Mouse (Mus musculus): Measurements from ENCODE around the gene Map3k4. TPM values are rescaled to one million over a fixed set of nuclear protein-coding genes. Genes with fewer than 3 reads are reported as not detected.

Gene Map3k4
- polyA plus RNA-seq, 1 experiment from 2014 or later, result 33.8 TPM

DNA sequence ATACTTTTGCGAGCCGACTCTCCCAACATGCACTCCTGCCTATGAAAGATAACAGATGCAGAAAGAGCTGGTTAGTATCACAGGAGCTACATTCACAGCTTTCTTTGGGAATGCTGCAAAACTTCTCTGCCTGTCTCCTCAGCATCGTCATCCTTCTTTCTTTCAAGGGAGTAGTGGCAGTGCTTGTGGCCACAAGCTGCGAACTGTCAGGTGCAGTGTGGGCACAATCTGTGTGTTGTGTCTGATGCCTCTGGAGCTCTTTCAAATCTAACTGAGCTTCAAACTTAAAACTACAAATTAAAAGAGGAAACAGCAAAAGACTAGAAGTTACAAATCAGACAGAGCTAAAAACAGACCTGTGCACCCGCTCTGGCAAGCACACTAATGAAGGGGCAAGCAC, 40.5 kb downstream of the Map3k4 start:
- Histone ChIP-seq H3K9me3 (ENCODE audit: control insufficient read depth, low read length) (0 out of 2 replicates have a peak, but pooled peaks cover under 1% of the 10 kb centered on the region), H3K4me1 (replicated peaks; ENCODE audit: control insufficient read depth, insufficient read depth, low read length) (no peaks in the 10 kb centered on the region), H3K4me2 (ENCODE audit: low read depth, low read length) (no peak overlapping the region), H3K36me3 (ENCODE audit: control insufficient read depth, insufficient read depth, low read length) (peaks cover 11% of the 10 kb centered on the region), H3K27me3 (ENCODE audit: control insufficient read depth, insufficient read depth, low read depth, low read length) (no peaks in the 10 kb centered on the region), H3K27ac (ENCODE audit: low read length) (no peak overlapping the region), H3K4me3 (ENCODE audit: low read length) (no peak overlapping the region), H3K9ac (ENCODE audit: low read length) (no peak overlapping the region)
- ATAC-seq (ENCODE audit: low read depth), result no peak
- 83% methylated on average over 5 of the region's 5 CpGs for WGBS

DNA sequence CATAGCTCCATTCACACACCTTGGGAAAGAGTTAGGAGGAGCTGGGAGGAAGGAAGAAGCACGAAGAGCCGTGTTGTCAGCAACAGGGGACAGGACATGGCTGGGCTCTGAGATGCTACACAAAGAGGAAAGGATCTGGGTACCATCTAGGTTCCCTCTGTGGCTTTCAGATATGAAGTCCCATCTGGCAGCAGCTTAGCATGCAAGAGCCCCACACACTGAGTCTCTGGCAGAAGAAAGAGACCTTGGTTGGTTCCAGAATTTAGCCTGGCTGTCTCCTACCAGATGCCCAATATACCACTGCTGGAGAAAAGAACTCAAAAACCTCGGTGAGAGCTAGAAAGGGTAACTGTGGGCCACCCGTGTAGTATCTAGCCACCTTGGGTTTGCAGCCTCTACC, 41.3 kb downstream of the Map3k4 start:
- H3K9ac ChIP-seq (ENCODE audit: low read length), result no peak overlapping the region
- WGBS, result 81% methylated on average over 4 of the region's 4 CpGs
- ATAC-seq (ENCODE audit: low read depth), result no peak

DNA sequence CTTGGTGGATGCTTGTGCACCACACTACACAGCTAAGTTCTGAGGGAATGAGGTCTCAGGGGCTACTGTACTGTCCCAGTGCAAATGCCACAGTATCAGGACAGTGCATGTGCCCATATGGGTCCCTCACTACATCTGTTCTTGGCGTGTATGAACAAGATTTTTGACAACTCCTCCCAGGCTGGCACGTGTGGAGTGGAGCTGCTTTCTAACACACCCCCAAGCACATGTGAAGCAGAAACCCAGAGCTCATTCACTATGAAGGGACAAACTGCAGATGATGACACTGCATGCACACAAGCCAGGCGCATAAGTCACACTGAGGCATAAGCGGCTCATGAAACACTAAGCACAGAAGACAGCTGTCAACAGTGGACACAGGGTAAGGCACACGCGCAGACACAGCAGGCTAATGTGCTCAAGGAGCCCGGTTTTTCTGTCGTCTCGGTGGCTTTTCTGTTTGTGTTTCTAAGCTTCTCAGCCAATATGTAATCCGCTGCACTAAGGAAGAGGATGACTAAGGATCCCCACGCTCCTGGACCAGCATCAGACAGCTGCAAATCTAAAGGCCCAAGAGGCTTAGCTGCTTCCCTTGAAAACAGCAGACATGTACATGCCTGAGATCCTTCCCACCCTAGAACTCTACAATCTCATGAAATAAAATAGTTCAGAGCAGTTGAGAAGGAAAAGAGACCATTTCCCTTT, 41.9 kb downstream of the Map3k4 start:
- Histone ChIP-seq H3K27ac (ENCODE audit: low read length) (no peak overlapping the region), H3K4me1 (replicated peaks; ENCODE audit: control insufficient read depth, insufficient read depth, low read length) (no peaks in the 10 kb centered on the region), H3K27me3 (ENCODE audit: control insufficient read depth, insufficient read depth, low read depth, low read length) (no peaks in the 10 kb centered on the region), H3K4me3 (ENCODE audit: low read length) (no peak overlapping the region), H3K9ac (ENCODE audit: low read length) (no peak overlapping the region), H3K36me3 (ENCODE audit: control insufficient read depth, insufficient read depth, low read length) (peaks cover 12% of the 10 kb centered on the region), H3K9me3 (ENCODE audit: control insufficient read depth, low read length) (no peaks in the 10 kb centered on the region), H3K4me2 (ENCODE audit: low read depth, low read length) (no peak overlapping the region)
- no peak for ATAC-seq (ENCODE audit: low read depth)
- WGBS, result 85% methylated on average over 11 of the region's 11 CpGs

More for the DNA sequence above, 41.3 kb downstream of the Map3k4 start:
- Histone ChIP-seq H3K4me3 (ENCODE audit: low read length) (no peak overlapping the region), H3K9me3 (ENCODE audit: control insufficient read depth, low read length) (no peaks in the 10 kb centered on the region), H3K4me2 (ENCODE audit: low read depth, low read length) (no peak overlapping the region), H3K4me1 (replicated peaks; ENCODE audit: control insufficient read depth, insufficient read depth, low read length) (no peaks in the 10 kb centered on the region), H3K27me3 (ENCODE audit: control insufficient read depth, insufficient read depth, low read depth, low read length) (no peaks in the 10 kb centered on the region), H3K36me3 (ENCODE audit: control insufficient read depth, insufficient read depth, low read length) (peaks cover 9% of the 10 kb centered on the region), H3K27ac (ENCODE audit: low read length) (no peak overlapping the region)

DNA sequence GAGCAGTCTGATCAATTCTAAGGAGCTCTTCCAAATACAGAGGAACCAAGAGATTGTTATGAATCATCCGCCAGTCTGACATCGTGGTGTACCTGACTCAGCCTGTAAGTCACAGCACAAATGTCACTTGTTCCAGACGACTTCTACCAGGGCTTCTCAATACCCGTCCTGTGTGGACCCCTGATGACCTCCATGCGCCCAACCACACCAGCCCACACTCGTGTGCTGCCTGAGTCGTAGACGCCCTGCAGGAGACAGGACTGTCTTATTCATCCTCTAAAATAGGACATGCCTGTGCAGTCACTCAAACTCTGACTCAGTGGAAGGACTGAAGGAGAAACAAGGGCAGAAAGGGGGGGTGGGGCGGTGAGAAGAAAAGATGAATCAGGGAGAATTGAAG, 42.8 kb downstream of the Map3k4 start:
- ATAC-seq (ENCODE audit: low read depth), result no peak

DNA sequence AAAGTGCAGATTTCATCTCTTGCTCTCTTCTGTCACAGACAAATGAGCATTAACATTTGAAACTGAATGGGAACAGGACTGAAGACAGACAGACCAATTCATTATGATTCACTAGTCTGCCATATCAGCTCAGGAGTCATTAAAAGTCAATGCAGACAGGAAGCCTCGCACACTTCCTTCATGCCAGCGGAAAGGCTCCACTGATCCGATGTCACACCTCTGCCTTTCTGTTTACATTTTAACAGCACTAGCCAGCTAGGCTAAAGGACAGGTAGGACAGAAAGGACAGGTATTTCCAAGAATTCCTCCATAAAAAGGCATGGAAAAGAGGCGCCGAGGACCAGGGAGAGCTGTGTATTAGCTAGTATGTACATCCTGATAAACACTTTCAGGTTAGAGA, 45.6 kb downstream of the Map3k4 start:
- Histone ChIP-seq H3K4me2 (ENCODE audit: low read depth, low read length) (no peak overlapping the region), H3K27me3 (ENCODE audit: control insufficient read depth, insufficient read depth, low read depth, low read length) (no peaks in the 10 kb centered on the region), H3K9me3 (ENCODE audit: control insufficient read depth, low read length) (no peaks in the 10 kb centered on the region), H3K27ac (ENCODE audit: low read length) (no peak overlapping the region), H3K36me3 (ENCODE audit: control insufficient read depth, insufficient read depth, low read length) (peaks cover 27% of the 10 kb centered on the region), H3K9ac (ENCODE audit: low read length) (no peak overlapping the region), H3K4me3 (ENCODE audit: low read length) (no peak overlapping the region), H3K4me1 (replicated peaks; ENCODE audit: control insufficient read depth, insufficient read depth, low read length) (no peaks in the 10 kb centered on the region)
- no peak for ATAC-seq (ENCODE audit: low read depth)
- 62% methylated on average over 5 of the region's 5 CpGs for WGBS

More for the DNA sequence above, 42.8 kb downstream of the Map3k4 start:
- no peak overlapping the region for H3K4me3 ChIP-seq (ENCODE audit: low read length)
- no peak overlapping the region for H3K27ac ChIP-seq (ENCODE audit: low read length)
- WGBS, result 84% methylated on average over 9 of the region's 9 CpGs
- H3K27me3 ChIP-seq (ENCODE audit: control insufficient read depth, insufficient read depth, low read depth, low read length), result no peaks in the 10 kb centered on the region
- H3K36me3 ChIP-seq (ENCODE audit: control insufficient read depth, insufficient read depth, low read length), result peaks cover 21% of the 10 kb centered on the region
- H3K9me3 ChIP-seq (ENCODE audit: control insufficient read depth, low read length), result no peaks in the 10 kb centered on the region
- H3K9ac ChIP-seq (ENCODE audit: low read length), result no peak overlapping the region
- no peak overlapping the region for H3K4me2 ChIP-seq (ENCODE audit: low read depth, low read length)
- no peaks in the 10 kb centered on the region for H3K4me1 ChIP-seq (replicated peaks; ENCODE audit: control insufficient read depth, insufficient read depth, low read length)

DNA sequence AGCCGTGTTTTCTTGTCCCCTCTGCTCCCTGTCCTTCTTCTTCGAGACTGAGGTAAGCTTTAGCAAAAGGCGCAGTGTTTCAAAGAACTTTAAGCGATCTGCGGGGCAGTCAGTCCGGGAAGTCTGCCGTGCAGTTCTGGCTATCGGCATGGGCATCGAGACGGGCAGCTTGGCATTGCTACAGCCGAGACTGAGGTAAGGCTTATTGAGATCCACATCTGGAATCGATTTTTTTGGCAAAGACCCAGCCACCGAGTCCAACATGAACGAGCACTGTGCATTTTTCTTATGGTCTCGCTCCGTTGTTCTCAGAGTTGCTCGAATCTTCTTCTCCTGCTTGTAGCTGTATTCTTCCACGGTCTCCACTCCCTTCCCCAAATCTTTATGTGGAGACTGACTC, 46.8 kb downstream of the Map3k4 start:
- no peak overlapping the region for H3K4me3 ChIP-seq (ENCODE audit: low read length)
- no peak overlapping the region for H3K9ac ChIP-seq (ENCODE audit: low read length)
- no peak for ATAC-seq (ENCODE audit: low read depth)
- WGBS, result 94% methylated on average over 18 of the region's 18 CpGs
- H3K27me3 ChIP-seq (ENCODE audit: control insufficient read depth, insufficient read depth, low read depth, low read length), result no peaks in the 10 kb centered on the region
- H3K4me1 ChIP-seq (replicated peaks; ENCODE audit: control insufficient read depth, insufficient read depth, low read length), result peaks cover 1% of the 10 kb centered on the region
- H3K4me2 ChIP-seq (ENCODE audit: low read depth, low read length), result no peak overlapping the region
- no peak overlapping the region for H3K27ac ChIP-seq (ENCODE audit: low read length)
- H3K36me3 ChIP-seq (ENCODE audit: control insufficient read depth, insufficient read depth, low read length), result peaks cover 24% of the 10 kb centered on the region
- H3K9me3 ChIP-seq (ENCODE audit: control insufficient read depth, low read length), result no peaks in the 10 kb centered on the region

DNA sequence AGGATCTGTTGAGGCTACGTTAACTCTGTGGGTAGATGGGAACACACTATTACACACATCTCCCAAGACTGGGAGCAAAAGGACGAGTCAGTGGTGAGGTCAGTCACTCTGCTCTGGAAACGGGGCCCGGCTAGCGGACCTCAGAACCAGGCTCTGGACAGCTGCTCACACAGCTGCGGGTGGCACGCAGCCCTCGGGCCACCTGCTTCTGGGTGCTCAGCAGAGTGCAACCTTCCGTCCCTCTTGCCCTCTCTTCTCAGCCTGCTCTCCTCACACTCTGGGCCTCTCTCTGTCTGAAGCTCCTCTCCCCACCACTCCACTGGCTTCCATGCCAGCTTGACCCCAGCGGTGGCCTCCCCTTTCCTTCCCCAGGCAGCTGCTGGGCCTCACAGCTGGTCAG, 50.1 kb downstream of the Map3k4 start:
- Histone ChIP-seq H3K4me2 (ENCODE audit: low read depth, low read length) (no peak overlapping the region), H3K4me3 (ENCODE audit: low read length) (no peak overlapping the region), H3K36me3 (ENCODE audit: control insufficient read depth, insufficient read depth, low read length) (peaks cover 18% of the 10 kb centered on the region), H3K27me3 (ENCODE audit: control insufficient read depth, insufficient read depth, low read depth, low read length) (no peaks in the 10 kb centered on the region), H3K4me1 (replicated peaks; ENCODE audit: control insufficient read depth, insufficient read depth, low read length) (peaks cover 18% of the 10 kb centered on the region), H3K9ac (ENCODE audit: low read length) (no peak overlapping the region), H3K27ac (ENCODE audit: low read length) (no peak overlapping the region), H3K9me3 (ENCODE audit: control insufficient read depth, low read length) (no peaks in the 10 kb centered on the region)
- 84% methylated on average over 10 of the region's 10 CpGs for WGBS
- ATAC-seq (ENCODE audit: low read depth), result no peak

DNA sequence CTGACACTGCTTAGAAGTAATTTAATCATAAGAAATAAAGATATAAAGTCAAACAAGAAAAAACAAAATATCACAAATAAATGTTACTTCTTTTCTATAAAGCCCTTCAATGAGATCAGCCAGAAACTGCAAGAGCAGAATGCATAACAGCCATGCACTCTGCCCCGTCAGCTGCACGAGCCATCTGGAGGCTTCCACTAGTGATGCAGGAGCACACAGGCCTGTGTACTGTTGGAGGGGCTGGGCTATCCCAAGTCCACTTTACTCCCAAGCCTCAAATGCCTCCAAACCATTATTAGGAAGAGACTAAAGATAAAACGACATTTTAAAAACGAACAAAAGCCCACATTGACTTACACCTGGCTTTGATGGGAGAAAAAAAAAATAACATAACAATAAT, 50.5 kb downstream of the Map3k4 start:
- Histone ChIP-seq H3K27me3 (ENCODE audit: control insufficient read depth, insufficient read depth, low read depth, low read length) (no peaks in the 10 kb centered on the region), H3K4me3 (ENCODE audit: low read length) (no peak overlapping the region), H3K9ac (ENCODE audit: low read length) (no peak overlapping the region), H3K36me3 (ENCODE audit: control insufficient read depth, insufficient read depth, low read length) (peaks cover 18% of the 10 kb centered on the region), H3K4me2 (ENCODE audit: low read depth, low read length) (no peak overlapping the region), H3K9me3 (ENCODE audit: control insufficient read depth, low read length) (no peaks in the 10 kb centered on the region), H3K4me1 (replicated peaks; ENCODE audit: control insufficient read depth, insufficient read depth, low read length) (peaks cover 18% of the 10 kb centered on the region), H3K27ac (ENCODE audit: low read length) (no peak overlapping the region)
- 74% methylated on average over 4 of the region's 4 CpGs for WGBS
- ATAC-seq (ENCODE audit: low read depth), result no peak

DNA sequence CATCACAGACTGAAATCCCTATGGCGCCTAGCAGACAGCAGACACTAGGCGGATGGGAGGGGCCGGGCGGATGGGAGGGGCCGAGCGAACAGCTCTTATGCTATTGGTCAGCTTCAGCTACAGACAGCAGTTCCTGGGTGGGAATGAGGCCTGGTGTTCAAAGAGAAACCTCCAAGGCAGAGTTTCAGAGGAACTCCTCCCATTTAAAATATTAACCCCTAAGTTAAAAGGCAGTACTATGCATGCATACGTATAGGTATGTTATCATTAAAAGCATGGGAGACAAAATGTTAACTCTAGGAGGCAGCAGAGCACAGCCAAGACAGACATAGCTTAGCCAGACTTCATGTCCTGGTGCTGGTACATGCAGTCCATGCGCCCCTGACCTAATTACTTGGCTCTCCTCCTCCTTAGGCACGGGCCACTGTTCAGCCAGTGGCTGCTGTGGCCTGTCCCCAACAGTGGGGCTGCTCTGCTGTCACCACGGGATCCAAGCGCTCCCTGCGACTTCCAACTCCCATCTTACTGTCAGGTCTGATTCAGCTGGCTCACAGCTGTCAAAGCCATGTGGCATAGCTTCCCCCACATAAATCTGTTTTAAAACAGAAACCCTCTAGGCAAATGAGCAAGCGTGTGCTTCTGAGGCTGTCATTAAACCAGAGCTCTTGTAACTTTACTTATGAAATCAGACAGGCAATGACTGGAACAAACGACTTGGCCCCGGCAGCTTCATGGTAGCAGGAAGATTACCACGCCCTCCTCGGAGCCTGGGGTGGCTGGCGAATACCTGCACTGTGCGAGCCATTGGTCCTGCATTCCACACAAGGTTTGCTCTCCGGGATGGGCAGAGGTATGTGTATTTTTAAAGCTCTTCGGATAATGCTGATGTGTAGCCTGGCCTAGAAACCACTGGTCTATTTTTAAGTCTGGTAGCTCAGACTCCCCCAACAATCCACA, 52.3 kb downstream of the Map3k4 start:
- 54% methylated on average over 21 of the region's 21 CpGs for WGBS
- Histone ChIP-seq H3K4me2 (ENCODE audit: low read depth, low read length) (no peak overlapping the region), H3K36me3 (ENCODE audit: control insufficient read depth, insufficient read depth, low read length) (peaks cover 11% of the 10 kb centered on the region), H3K4me1 (replicated peaks; ENCODE audit: control insufficient read depth, insufficient read depth, low read length) (peaks cover 18% of the 10 kb centered on the region), H3K9ac (ENCODE audit: low read length) (no peak overlapping the region), H3K27me3 (ENCODE audit: control insufficient read depth, insufficient read depth, low read depth, low read length) (no peaks in the 10 kb centered on the region), H3K4me3 (ENCODE audit: low read length) (no peak overlapping the region), H3K9me3 (ENCODE audit: control insufficient read depth, low read length) (no peaks in the 10 kb centered on the region), H3K27ac (ENCODE audit: low read length) (peak overlapping the region; percentile 55)
- peak; percentile 77 for ATAC-seq (ENCODE audit: low read depth)

All from lung, embryonic 16.5 days (tissue).